Mouse (Mus musculus) heart, embryonic 15.5 days (tissue): ENCODE measurements around the gene Vsig8. TPM values are rescaled to one million over a fixed set of nuclear protein-coding genes. Genes with fewer than 3 reads are reported as not detected.

ENCODE experiments used
- ATAC-seq: fragments of 200-750 bp; cut with Nextera tagmentation; replicated peaks from 2 replicates; pipeline ENCODE4 v1.8.0; 2017; ENCODE audit warnings: low read depth, moderate TSS enrichment; ENCODE audit not compliant: insufficient number of reproducible peaks, insufficient read depth, low FRiP score
- H3K27ac ChIP-seq: fragments of 300-500 bp; sonication (generic); 2 replicates; pipeline ENCODE4 v1.5.1; 2015; ENCODE audit warnings: mild to moderate bottlenecking, inconsistent platforms
- H3K27me3 ChIP-seq: fragments of 300-500 bp; sonication (generic); 2 replicates; pipeline ENCODE4 v1.6.1; 2015; ENCODE audit warnings: inconsistent platforms
- H3K36me3 ChIP-seq: fragments of 300-500 bp; sonication (generic); 2 replicates; pipeline ENCODE4 v1.6.1; 2015; ENCODE audit warnings: mild to moderate bottlenecking, inconsistent platforms
- H3K4me1 ChIP-seq: fragments of 300-500 bp; sonication (generic); replicated peaks from 2 replicates; pipeline ENCODE4 v1.6.1; 2015; ENCODE audit warnings: inconsistent platforms
- H3K4me2 ChIP-seq: fragments of 300-500 bp; sonication (generic); 2 replicates; pipeline ENCODE4 v1.6.1; 2015; ENCODE audit warnings: inconsistent platforms, mild to moderate bottlenecking, moderate library complexity
- H3K4me3 ChIP-seq: fragments of 300-500 bp; sonication (generic); 2 replicates; pipeline ENCODE4 v1.5.1; 2015; ENCODE audit warnings: mild to moderate bottlenecking, inconsistent platforms
- H3K9ac ChIP-seq: fragments of 300-500 bp; sonication (generic); 2 replicates; pipeline ENCODE4 v1.6.1; 2015; ENCODE audit warnings: mild to moderate bottlenecking, inconsistent platforms
- H3K9me3 ChIP-seq: fragments of 300-500 bp; sonication (generic); replicated peaks from 2 replicates; pipeline ENCODE4 v1.6.1; 2016; ENCODE audit warnings: inconsistent platforms
- WGBS: fragments of 180-500 bp; shearing (Covaris S2); methylation state at CpG from one replicate; pipeline ENCODE4 v1.1.7; 2015; ENCODE audit warnings: mixed read lengths; 5-methylcytosine and 5-hydroxymethylcytosine counted together
- polyA plus RNA-seq: library from polyadenylated mRNA; unstranded; fragments of >200 nt; fragmentation: Nextera tagmentation; extraction: Ambion mirVana; gene quantifications from 2 replicates; pipeline ENCODE4 v1.2.1, GENCODE M21; 2015

Vsig8 gene
- polyA plus RNA-seq, 1 experiment from 2014 or later: 0.34 TPM

DNA sequence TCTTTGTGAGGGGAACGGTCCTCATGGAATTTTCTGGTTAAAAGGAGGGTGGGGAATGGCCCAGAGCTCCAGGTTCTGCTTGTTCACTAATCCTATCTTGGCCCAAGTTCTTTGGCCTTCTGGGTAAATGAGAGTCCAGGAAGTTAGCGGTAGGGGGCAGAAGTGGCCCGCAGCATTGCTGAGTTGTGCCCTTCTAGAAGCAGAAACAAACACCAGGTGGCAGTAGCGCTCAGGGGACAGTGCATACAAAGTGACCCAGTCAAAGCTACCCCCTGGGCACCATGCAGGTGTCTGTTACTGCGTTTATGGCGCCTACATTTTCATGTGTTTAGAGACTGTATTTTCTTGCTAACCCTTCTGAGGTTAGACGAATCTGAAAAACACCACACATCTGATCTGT, 27.0 kb upstream of the Vsig8 start:
- Histone ChIP-seq H3K4me2 (no peak overlapping the region), H3K27ac (no peak overlapping the region), H3K36me3 (no peaks in the 10 kb centered on the region), H3K9me3 (no peaks in the 10 kb centered on the region), H3K9ac (no peak overlapping the region), H3K4me3 (no peak overlapping the region), H3K27me3 (peaks cover 30% of the 10 kb centered on the region), H3K4me1 (peaks cover 34% of the 10 kb centered on the region)
- WGBS: 7% methylated on average over 7 of the region's 7 CpGs
- 0 out of 2 replicates have a peak, but pooled peaks have one; percentile 17 for ATAC-seq

DNA sequence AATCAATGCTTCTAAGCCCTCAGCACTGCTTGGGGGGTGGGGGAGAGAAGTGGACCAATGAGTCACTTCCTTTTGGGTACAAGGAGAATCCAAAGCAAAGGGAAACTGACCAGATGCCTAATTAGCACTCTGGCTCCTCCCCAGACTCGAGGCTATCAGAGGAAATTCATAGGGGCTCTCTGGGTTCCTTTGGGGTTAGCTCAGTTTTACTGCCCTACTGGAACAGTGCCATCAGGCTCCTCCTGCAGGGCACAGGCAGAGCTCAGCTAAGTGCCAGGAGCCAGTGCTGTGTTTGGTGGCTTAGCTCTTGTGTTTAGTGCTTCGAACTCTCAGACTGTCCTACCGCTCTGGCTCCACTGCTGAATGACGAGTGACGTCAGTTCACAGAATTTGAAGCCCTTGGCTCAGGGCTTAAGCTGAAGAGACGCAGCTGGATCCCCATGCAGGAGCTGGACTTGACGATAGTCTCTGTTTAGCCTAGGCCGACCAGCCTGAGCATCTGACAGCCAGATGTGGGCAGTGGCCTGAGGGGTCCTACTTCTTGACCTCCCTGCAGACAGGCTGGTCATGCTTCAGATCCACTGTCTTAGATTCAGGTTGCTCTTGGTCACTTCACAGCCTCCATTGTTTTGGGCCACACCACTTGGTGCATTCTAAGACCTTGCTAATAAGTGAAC, 25.1 kb upstream of the Vsig8 start:
- Histone ChIP-seq H3K4me1 (peaks cover 26% of the 10 kb centered on the region), H3K4me3 (no peak overlapping the region), H3K27me3 (peaks cover 32% of the 10 kb centered on the region), H3K4me2 (no peak overlapping the region), H3K36me3 (no peaks in the 10 kb centered on the region), H3K9me3 (no peaks in the 10 kb centered on the region), H3K27ac (0 out of 2 replicates have a peak overlapping the region, but pooled peaks have one; percentile 12), H3K9ac (no peak overlapping the region)
- WGBS: 20% methylated on average over 8 of the region's 8 CpGs
- ATAC-seq: 0 out of 2 replicates have a peak, but pooled peaks have one; percentile 8

DNA sequence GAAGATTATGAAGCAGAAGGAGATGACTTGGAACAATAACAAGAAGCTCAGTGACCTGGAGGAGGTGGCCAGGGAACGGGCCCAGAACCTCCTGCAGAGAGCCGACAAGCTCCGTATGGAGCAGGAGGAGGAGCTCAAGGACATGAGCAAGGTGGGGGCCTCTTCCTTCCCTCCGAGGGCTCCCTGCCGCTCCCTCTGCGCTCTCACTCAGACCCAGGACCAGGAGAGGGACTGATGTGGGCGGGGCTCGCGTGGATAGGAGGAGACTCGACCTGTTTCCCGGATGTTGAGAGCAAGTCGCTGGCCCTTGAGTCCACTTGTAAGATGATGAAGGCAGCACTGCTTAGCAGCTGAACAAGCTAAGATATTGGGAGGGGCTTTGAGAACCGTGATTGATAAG, 23.2 kb upstream of the Vsig8 start:
- 2% methylated on average over 13 of the region's 13 CpGs for WGBS
- Histone ChIP-seq H3K9me3 (no peaks in the 10 kb centered on the region), H3K9ac (no peak overlapping the region; the same call in 1 of the 2 replicates), H3K36me3 (no peaks in the 10 kb centered on the region), H3K27me3 (peaks cover 24% of the 10 kb centered on the region), H3K4me2 (peak overlapping the region; percentile 53), H3K4me1 (peaks cover 16% of the 10 kb centered on the region), H3K4me3 (peak overlapping the region; percentile 16), H3K27ac (no peak overlapping the region)
- peak; percentile 29 for ATAC-seq

DNA sequence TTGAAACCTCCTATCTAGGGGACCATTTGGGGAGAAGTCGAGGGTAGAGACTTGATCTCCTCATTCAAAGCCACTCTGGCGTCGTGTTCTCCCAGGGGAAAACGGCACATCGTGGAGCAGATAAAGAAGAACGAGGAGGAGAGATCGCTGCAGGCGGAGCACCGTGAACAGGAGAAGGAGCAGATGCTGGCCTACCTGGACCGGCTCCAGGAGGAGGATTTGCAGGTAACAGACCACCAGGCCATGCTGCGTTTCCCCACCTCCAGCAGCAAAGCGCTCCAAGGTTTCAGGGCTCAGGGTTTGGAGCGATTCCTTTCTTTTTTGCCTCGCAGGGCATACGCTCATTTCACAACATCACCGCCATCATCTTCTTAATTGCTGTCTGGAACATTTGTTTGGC, 20.6 kb upstream of the Vsig8 start:
- Histone ChIP-seq H3K4me1 (peaks cover 17% of the 10 kb centered on the region), H3K27me3 (peaks cover 23% of the 10 kb centered on the region), H3K9ac (no peak overlapping the region), H3K9me3 (no peaks in the 10 kb centered on the region), H3K4me3 (no peak overlapping the region), H3K4me2 (no peak overlapping the region), H3K36me3 (no peaks in the 10 kb centered on the region), H3K27ac (no peak overlapping the region)
- no peak for ATAC-seq
- WGBS: 69% methylated on average over 16 of the region's 16 CpGs

DNA sequence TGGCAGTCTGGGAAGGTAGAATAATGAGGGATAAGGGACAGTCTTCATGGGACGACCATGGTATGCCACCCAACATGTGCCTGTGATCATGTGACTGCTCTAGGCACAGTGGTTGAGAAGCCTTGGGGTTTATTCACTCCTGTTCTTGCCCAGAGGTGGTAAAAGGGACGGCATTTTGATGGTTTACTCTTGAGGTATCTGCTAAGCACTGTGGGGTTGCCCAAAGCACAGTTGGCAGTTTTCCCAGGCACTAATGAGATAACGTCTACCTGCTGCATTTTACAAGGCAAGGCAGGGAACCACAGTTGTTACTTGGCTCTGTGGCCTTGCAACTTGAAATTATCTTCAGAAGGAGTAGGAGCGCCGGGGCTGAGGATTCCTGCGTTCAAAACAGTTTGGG, 15.9 kb upstream of the Vsig8 start:
- WGBS: 48% methylated on average over 6 of the region's 6 CpGs
- Histone ChIP-seq H3K27me3 (0 out of 2 replicates have a peak, but pooled peaks cover 15% of the 10 kb centered on the region), H3K4me1 (0 out of 2 replicates have a peak, but pooled peaks cover 2% of the 10 kb centered on the region), H3K9me3 (no peaks in the 10 kb centered on the region), H3K27ac (no peak overlapping the region), H3K4me2 (no peak overlapping the region), H3K9ac (no peak overlapping the region), H3K36me3 (no peaks in the 10 kb centered on the region), H3K4me3 (no peak overlapping the region)
- no peak for ATAC-seq

DNA sequence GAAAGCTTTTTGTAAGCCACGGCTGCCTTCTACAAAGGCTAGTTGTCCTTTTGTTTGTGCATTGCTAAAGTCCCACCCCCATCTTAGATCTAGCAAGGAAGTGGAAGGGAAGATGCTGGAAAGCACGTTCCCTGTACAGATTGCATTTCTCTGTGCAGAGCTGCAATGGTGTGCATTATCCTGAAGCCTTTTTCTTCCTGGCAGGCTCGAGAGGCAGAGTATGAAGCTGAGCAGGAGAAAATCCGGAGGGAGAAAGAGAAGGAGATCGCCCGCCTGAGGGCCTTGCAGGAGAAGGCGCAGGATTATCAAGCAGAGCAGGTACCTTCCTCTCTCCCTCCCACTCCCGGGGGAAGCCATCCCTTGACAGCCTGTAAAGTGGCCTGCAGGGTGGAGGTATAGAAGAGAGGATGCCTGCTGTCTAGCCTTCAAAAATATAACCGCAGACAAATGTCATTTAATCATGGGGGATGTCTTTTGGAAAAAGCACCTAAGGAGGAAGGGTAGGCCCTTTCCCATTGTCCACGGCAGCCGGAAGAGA, 15.4 kb upstream of the Vsig8 start:
- Histone ChIP-seq H3K27ac (no peak overlapping the region), H3K4me3 (no peak overlapping the region), H3K36me3 (no peaks in the 10 kb centered on the region), H3K9ac (no peak overlapping the region), H3K4me1 (0 out of 2 replicates have a peak, but pooled peaks cover 2% of the 10 kb centered on the region), H3K9me3 (no peaks in the 10 kb centered on the region), H3K27me3 (0 out of 2 replicates have a peak, but pooled peaks cover 18% of the 10 kb centered on the region), H3K4me2 (no peak overlapping the region)
- no peak for ATAC-seq
- whole genome bisulfite sequencing: 51% methylated on average over 11 of the region's 11 CpGs

DNA sequence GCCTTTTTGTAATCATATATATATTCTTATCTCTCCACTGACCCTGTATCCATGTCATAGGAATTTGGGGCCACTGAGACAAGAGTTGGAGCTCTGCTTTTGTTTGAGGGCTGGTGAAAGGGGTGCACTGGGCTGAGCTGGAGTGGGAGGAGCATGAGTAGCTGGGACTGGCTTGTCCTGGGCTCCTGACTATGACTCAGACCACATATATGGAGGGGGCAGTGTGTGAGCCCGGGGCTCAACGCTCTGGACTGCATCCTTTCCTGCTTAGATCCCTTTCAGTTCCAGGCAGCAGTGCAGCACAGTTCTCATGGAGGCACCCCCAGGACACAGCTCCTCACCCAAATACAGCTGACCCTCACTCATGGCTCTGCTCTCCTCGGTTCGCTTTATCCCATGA, 9.7 kb upstream of the Vsig8 start:
- H3K36me3 ChIP-seq: no peaks in the 10 kb centered on the region
- no peak overlapping the region for H3K9ac ChIP-seq
- peaks cover 14% of the 10 kb centered on the region for H3K4me1 ChIP-seq
- H3K4me3 ChIP-seq: no peak overlapping the region
- H3K9me3 ChIP-seq: no peaks in the 10 kb centered on the region
- no peak overlapping the region for H3K4me2 ChIP-seq
- H3K27me3 ChIP-seq: 0 out of 2 replicates have a peak, but pooled peaks cover 13% of the 10 kb centered on the region
- no peak overlapping the region for H3K27ac ChIP-seq
- ATAC-seq: no peak
- 67% methylated on average over 4 of the region's 4 CpGs for WGBS

DNA sequence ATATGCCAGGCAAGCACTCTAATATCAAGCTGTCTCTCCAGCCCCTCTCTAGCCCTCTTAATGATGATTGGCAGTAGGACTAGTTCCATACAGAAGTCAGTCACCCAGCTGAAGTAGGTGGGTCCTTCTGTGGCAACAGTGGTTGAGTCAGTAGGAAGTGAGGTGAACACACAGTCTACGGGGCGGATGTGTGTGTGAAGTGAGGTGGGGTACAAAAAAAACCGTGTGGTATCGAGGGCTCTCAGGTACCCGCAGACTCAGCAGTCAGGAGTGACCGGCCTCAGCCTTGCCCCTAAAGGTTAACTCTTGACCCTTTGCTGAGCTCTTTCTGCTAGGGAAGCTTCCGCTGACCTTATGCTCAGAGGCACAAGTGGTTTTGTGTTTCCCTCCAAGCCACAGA, 7.2 kb upstream of the Vsig8 start:
- 61% methylated on average over 7 of the region's 7 CpGs for WGBS
- no peak for ATAC-seq
- H3K9me3 ChIP-seq: no peaks in the 10 kb centered on the region
- H3K9ac ChIP-seq: no peak overlapping the region
- no peak overlapping the region for H3K4me2 ChIP-seq
- peaks cover 24% of the 10 kb centered on the region for H3K4me1 ChIP-seq
- no peak overlapping the region for H3K27ac ChIP-seq
- H3K36me3 ChIP-seq: no peaks in the 10 kb centered on the region
- 0 out of 2 replicates have a peak, but pooled peaks cover 6% of the 10 kb centered on the region for H3K27me3 ChIP-seq
- no peak overlapping the region for H3K4me3 ChIP-seq

DNA sequence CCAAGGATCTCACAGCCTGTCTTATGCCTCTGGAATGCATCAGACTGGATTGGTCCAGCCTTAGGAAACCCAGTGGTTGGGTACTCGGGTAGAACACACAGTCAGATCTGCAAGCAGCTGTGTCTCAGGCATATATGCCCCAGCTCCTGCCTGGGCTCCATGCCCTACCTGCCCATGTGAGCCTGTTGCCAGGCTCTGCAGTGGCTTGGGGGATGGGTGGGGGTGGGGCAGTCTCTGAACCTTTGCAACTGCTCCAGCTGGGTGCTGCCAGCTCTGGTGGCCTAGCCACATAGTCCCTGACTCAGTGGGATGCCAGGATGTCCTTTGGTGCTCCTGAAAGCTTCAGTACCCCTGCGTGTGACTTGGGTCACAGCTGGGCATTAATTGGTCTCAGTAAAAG, 6.4 kb upstream of the Vsig8 start:
- Histone ChIP-seq H3K4me2 (no peak overlapping the region), H3K4me3 (no peak overlapping the region), H3K36me3 (no peaks in the 10 kb centered on the region), H3K4me1 (peaks cover 24% of the 10 kb centered on the region), H3K27me3 (0 out of 2 replicates have a peak, but pooled peaks cover 6% of the 10 kb centered on the region), H3K9me3 (no peaks in the 10 kb centered on the region), H3K27ac (no peak overlapping the region), H3K9ac (no peak overlapping the region)
- ATAC-seq: no peak
- 30% methylated on average over 2 of the region's 2 CpGs for WGBS

DNA sequence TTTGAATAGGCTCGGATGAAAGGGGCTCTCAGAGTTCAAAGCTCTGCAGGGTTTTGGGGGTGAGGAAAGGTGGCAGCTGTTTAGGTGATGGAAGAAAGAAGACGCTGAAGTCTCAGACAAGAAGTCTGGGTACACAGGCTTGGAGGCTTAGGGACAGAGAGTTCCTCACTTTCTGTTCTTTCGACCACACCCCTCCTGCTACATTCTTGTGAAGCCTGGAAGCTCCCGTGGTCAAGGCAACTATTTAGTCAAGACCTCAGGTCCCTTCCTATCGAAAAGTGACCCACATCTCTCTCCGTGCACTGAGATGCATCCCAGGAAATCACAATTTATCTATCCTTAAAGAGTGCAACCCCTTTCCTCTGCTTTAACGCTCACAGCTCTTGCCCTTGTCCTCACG, 6.0 kb upstream of the Vsig8 start:
- Histone ChIP-seq H3K4me3 (peak overlapping the region; percentile 49), H3K9ac (no peak overlapping the region), H3K36me3 (no peaks in the 10 kb centered on the region), H3K4me2 (peak overlapping the region; percentile 74), H3K9me3 (no peaks in the 10 kb centered on the region), H3K27ac (no peak overlapping the region), H3K4me1 (peaks cover 24% of the 10 kb centered on the region), H3K27me3 (0 out of 2 replicates have a peak, but pooled peaks cover 6% of the 10 kb centered on the region)
- no peak for ATAC-seq
- 10% methylated on average over 8 of the region's 8 CpGs for WGBS

DNA sequence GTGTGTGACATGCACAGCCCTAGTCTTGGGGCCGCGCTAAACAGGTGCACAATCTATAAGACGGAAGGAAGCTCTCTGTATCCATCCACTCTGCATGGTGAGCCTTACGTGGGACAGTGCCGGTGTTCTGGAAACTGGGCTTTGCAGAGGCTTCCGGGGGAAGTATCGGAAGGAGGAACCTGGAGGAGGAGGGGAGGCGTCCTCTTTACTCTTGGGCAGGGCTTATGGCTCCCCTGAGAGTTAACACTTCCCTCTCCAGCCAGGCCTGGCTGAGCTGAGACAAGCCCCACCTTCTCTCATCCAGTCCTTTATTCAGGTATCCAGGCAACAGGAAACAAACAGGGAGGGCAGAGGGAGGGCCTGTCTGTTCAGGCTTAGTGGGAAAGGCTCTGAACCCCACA, 5.2 kb upstream of the Vsig8 start:
- H3K9me3 ChIP-seq: no peaks in the 10 kb centered on the region
- peak overlapping the region; percentile 49 for H3K4me3 ChIP-seq
- WGBS: 1% methylated on average over 7 of the region's 8 CpGs
- H3K4me1 ChIP-seq: peaks cover 24% of the 10 kb centered on the region
- H3K27me3 ChIP-seq: peaks cover 2% of the 10 kb centered on the region; the same call in 1 of the 2 replicates
- peak; percentile 78 for ATAC-seq
- no peaks in the 10 kb centered on the region for H3K36me3 ChIP-seq
- H3K4me2 ChIP-seq: peak overlapping the region; percentile 74
- peak overlapping the region; percentile 38; the same call in 1 of the 2 replicates for H3K27ac ChIP-seq
- H3K9ac ChIP-seq: 0 out of 2 replicates have a peak overlapping the region, but pooled peaks have one; percentile 7
